ENCODE assay signal across 17 mouse cellular contexts in genomic region chr8:124105869-124106268, GRCm38 (mm10).
"Had no signal": no experiment of that assay in that cellular context is flagged by ENCODE, and none has a peak within 500 bp of the region (broad histone marks: within the 10 kb centered on the region; RNA-seq: fewer than 3 reads in every experiment).

No protein-coding gene starts in this region.

- H3K4me1 ChIP-seq: liver, embryonic 13.5 days; midbrain, embryonic 15.5 days; neural tube, embryonic 12.5 days; stomach, embryonic 15.5 days had no signal

- H3K36me3 ChIP-seq: limb, embryonic 12.5 days; liver, embryonic 13.5 days; lung, embryonic 15.5 days; midbrain, embryonic 15.5 days; neural tube, embryonic 12.5 days; stomach, embryonic 15.5 days had no signal

- DNase-seq: kidney, postnatal 10 days; kidney, postnatal 4 days; liver; liver, embryonic 13.5 days; liver, postnatal 0 days; right cerebral cortex, postnatal 4 days; thymus, adult 2 months; thymus, postnatal 25 days had no signal

- H3K9me3 ChIP-seq: limb, embryonic 12.5 days; liver, embryonic 13.5 days; lung, embryonic 15.5 days; midbrain, embryonic 15.5 days; neural tube, embryonic 12.5 days; stomach, embryonic 15.5 days had no signal

- H3K27me3 ChIP-seq: limb, embryonic 12.5 days; liver, embryonic 13.5 days; lung, embryonic 15.5 days; midbrain, embryonic 15.5 days; neural tube, embryonic 12.5 days; stomach, embryonic 15.5 days had no signal

- H3K4me3 ChIP-seq: layer of hippocampus, adult 2 months; limb, embryonic 12.5 days; liver, embryonic 13.5 days; lung, embryonic 15.5 days; megakaryocyte, embryonic 14.5 days; midbrain, embryonic 15.5 days; neural tube, embryonic 12.5 days; stomach, embryonic 15.5 days had no signal

- ATAC-seq: liver, postnatal 0 days; midbrain, embryonic 15.5 days had no signal

- H3K4me2 ChIP-seq: limb, embryonic 12.5 days; liver, embryonic 13.5 days; lung, embryonic 15.5 days; midbrain, embryonic 11.5 days; midbrain, embryonic 15.5 days; neural tube, embryonic 12.5 days; stomach, embryonic 15.5 days had no signal

- H3K9ac ChIP-seq: limb, embryonic 12.5 days; liver, embryonic 13.5 days; liver, postnatal 0 days; lung, embryonic 15.5 days; midbrain, embryonic 15.5 days; neural tube, embryonic 12.5 days; stomach, embryonic 15.5 days had no signal

- H3K27ac ChIP-seq: layer of hippocampus, adult 2 months; limb, embryonic 12.5 days; liver, embryonic 13.5 days; lung, embryonic 15.5 days; macrophage; midbrain, embryonic 15.5 days; neural tube, embryonic 12.5 days; stomach, embryonic 15.5 days had no signal
